In genomic region chr11:102991681-102992080, GRCm38 (mm10) we compare ENCODE assay signal across 8 mouse cellular contexts. TPM values are rescaled to one million over a fixed set of nuclear protein-coding genes. Genes with fewer than 3 reads are reported as not detected.
DNase-seq lines count a peak whose midpoint lies in the region; ATAC-seq and TF ChIP-seq lines count a peak whose summit lies in the region.
"Had no signal": no experiment of that assay in that cellular context is flagged by ENCODE, and none has a peak within 500 bp of the region (broad histone marks: within the 10 kb centered on the region; RNA-seq: fewer than 3 reads in every experiment).

No protein-coding gene starts in this region.

- no peak overlapping the region for H3K4me3 ChIP-seq in lung, postnatal 0 days (ENCODE audit: low read depth, low read length)
- H3K4me3 ChIP-seq in lung, adult 2 months (replicated peaks; ENCODE audit: extremely low read depth, low read depth, low read length): no peak overlapping the region
- H3K4me3 ChIP-seq in forebrain, embryonic 14.5 days (ENCODE audit: low read depth, low read length): no peak overlapping the region
- H3K4me3 ChIP-seq in limb, embryonic 15.5 days: peak overlapping the region; percentile 7; the same call in 1 of the 2 replicates
- peak overlapping the region; percentile 26 for H3K4me3 ChIP-seq in stomach, embryonic 16.5 days (replicated peaks; ENCODE audit: low read length)

- H3K4me2 ChIP-seq in lung, postnatal 0 days (replicated peaks; ENCODE audit: low read depth, low read length): peak overlapping the region; percentile 44
- peak overlapping the region; percentile 30 for H3K4me2 ChIP-seq in forebrain, embryonic 14.5 days (ENCODE audit: low read length)
- peak overlapping the region; percentile 39 for H3K4me2 ChIP-seq in limb, embryonic 15.5 days
- peak overlapping the region; percentile 50 for H3K4me2 ChIP-seq in stomach, embryonic 16.5 days (ENCODE audit: low read depth, low read length)

- DNase-seq in lung, postnatal 0 days (ENCODE audit: low spot score): peak; percentile 28
- no peak for DNase-seq in lung, adult 2 months
- DNase-seq in forebrain, embryonic 14.5 days (ENCODE audit: low spot score): peak; percentile 52
- no peak for DNase-seq in layer of hippocampus, postnatal 14 days (ENCODE audit: low spot score in 2 of 2)
- no peak for DNase-seq in layer of hippocampus, postnatal 36 days
- DNase-seq: left cerebral cortex, postnatal 4 days had no signal

- no peak overlapping the region for H3K27ac ChIP-seq in lung, postnatal 0 days (ENCODE audit: low read length)
- H3K27ac ChIP-seq in forebrain, embryonic 14.5 days (ENCODE audit: low read depth, low read length): no peak overlapping the region
- H3K27ac ChIP-seq in limb, embryonic 15.5 days: no peak overlapping the region
- H3K27ac ChIP-seq in stomach, embryonic 16.5 days (ENCODE audit: low read length): no peak overlapping the region

- H3K36me3 ChIP-seq in lung, postnatal 0 days (ENCODE audit: insufficient read depth, low read length): peaks cover 3% of the 10 kb centered on the region; the same call in 1 of the 2 replicates
- peaks cover 27% of the 10 kb centered on the region for H3K36me3 ChIP-seq in forebrain, embryonic 14.5 days (ENCODE audit: control insufficient read depth, insufficient read depth, low read length)
- H3K36me3 ChIP-seq in limb, embryonic 15.5 days: peaks cover 30% of the 10 kb centered on the region
- H3K36me3 ChIP-seq in stomach, embryonic 16.5 days (ENCODE audit: control insufficient read depth, insufficient read depth, low read length): no peaks in the 10 kb centered on the region

- no peak for TF ChIP-seq POLR2A in lung, adult 2 months (IDR thresholded peaks at IDR 0.05; ENCODE audit: borderline replicate concordance, extremely low read depth, low read depth, low read length)

- no peak overlapping the region for H3K9ac ChIP-seq in lung, postnatal 0 days (replicated peaks; ENCODE audit: low read depth)
- peak overlapping the region; percentile 46 for H3K9ac ChIP-seq in forebrain, embryonic 14.5 days (ENCODE audit: low read length)
- H3K9ac ChIP-seq in limb, embryonic 15.5 days: peak overlapping the region; percentile 8; the same call in 1 of the 2 replicates
- H3K9ac ChIP-seq in stomach, embryonic 16.5 days (ENCODE audit: low read length): peak overlapping the region; percentile 63

- no peak for TF ChIP-seq EP300 in lung, postnatal 0 days (IDR thresholded peaks at IDR 0.05)

- no peaks in the 10 kb centered on the region for H3K9me3 ChIP-seq in lung, postnatal 0 days (ENCODE audit: low read length)
- H3K9me3 ChIP-seq in forebrain, embryonic 14.5 days (replicated peaks; ENCODE audit: control insufficient read depth, low read length): no peaks in the 10 kb centered on the region
- H3K9me3 ChIP-seq in limb, embryonic 15.5 days: no peaks in the 10 kb centered on the region
- H3K9me3 ChIP-seq in stomach, embryonic 16.5 days (replicated peaks; ENCODE audit: control insufficient read depth, low read length): no peaks in the 10 kb centered on the region

- H3K4me1 ChIP-seq in lung, postnatal 0 days (ENCODE audit: insufficient read depth, low read depth, low read length): 0 out of 2 replicates have a peak, but pooled peaks cover 3% of the 10 kb centered on the region
- H3K4me1 ChIP-seq in lung, adult 2 months (ENCODE audit: control insufficient read depth, insufficient read depth, low read length): peaks cover 2% of the 10 kb centered on the region; the same call in 1 of the 2 replicates
- peaks cover 12% of the 10 kb centered on the region; the same call in 1 of the 2 replicates for H3K4me1 ChIP-seq in forebrain, embryonic 14.5 days (ENCODE audit: control insufficient read depth, insufficient read depth, low read length)
- H3K4me1 ChIP-seq in limb, embryonic 15.5 days: peaks cover 22% of the 10 kb centered on the region
- peaks cover 14% of the 10 kb centered on the region for H3K4me1 ChIP-seq in stomach, embryonic 16.5 days (ENCODE audit: control insufficient read depth, insufficient read depth, low read length)

- H3K27me3 ChIP-seq in lung, postnatal 0 days (replicated peaks; ENCODE audit: insufficient read depth, low read length): peaks cover 6% of the 10 kb centered on the region; the same call in 1 of the 2 replicates
- peaks cover 14% of the 10 kb centered on the region; the same call in 1 of the 2 replicates for H3K27me3 ChIP-seq in forebrain, embryonic 14.5 days (replicated peaks; ENCODE audit: control insufficient read depth, insufficient read depth, low read length)
- H3K27me3 ChIP-seq in limb, embryonic 15.5 days: peaks cover 42% of the 10 kb centered on the region
- peaks cover 9% of the 10 kb centered on the region; the same call in 1 of the 2 replicates for H3K27me3 ChIP-seq in stomach, embryonic 16.5 days (ENCODE audit: control insufficient read depth, insufficient read depth, low read length)

- TF ChIP-seq CTCF in lung, postnatal 0 days (IDR thresholded peaks at IDR 0.05): no peak
- no peak for TF ChIP-seq CTCF in lung, adult 2 months (IDR thresholded peaks at IDR 0.05; ENCODE audit: insufficient read depth, low read length)

- peak; percentile 39; the same call in 1 of the 2 replicates for ATAC-seq in lung, postnatal 0 days
- ATAC-seq in forebrain, embryonic 14.5 days: no peak
- no peak for ATAC-seq in limb, embryonic 15.5 days (ENCODE audit: insufficient number of reproducible peaks, low FRiP score, low TSS enrichment, low read depth)
- 0 out of 2 replicates have a peak, but pooled peaks have one; percentile 23 for ATAC-seq in stomach, embryonic 16.5 days (ENCODE audit: insufficient read depth, low FRiP score)

- WGBS in lung, postnatal 0 days: 5% methylated on average over 16 of the region's 16 CpGs
- 12% methylated on average over 16 of the region's 16 CpGs for WGBS in lung, adult 2 months
- WGBS in forebrain, embryonic 14.5 days: 4% methylated on average over 16 of the region's 16 CpGs
- WGBS in limb, embryonic 15.5 days: 3% methylated on average over 16 of the region's 16 CpGs
- 4% methylated on average over 16 of the region's 16 CpGs for WGBS in stomach, embryonic 16.5 days

RNA-seq across cellular contexts. Expression of gene Nmt1, which starts 36.3 kb away (rescaled TPM):
- 50.5 and 52.1 TPM in 2 replicates for polyA plus RNA-seq in lung, postnatal 0 days (2015; fragmentation: Nextera tagmentation; extraction: Ambion mirVana)
- 24.0 and 32.2 TPM in 2 replicates for polyA plus RNA-seq in lung, adult 2 months (2012; rRNA removed)
- polyA plus RNA-seq in forebrain, embryonic 14.5 days (2014; fragmentation: Nextera tagmentation; extraction: Ambion mirVana): 37.0 and 43.8 TPM in 2 replicates
- 47.6 and 54.0 TPM in 2 replicates for polyA plus RNA-seq in limb, embryonic 15.5 days (2015; fragmentation: Nextera tagmentation; extraction: Ambion mirVana)
- polyA plus RNA-seq in stomach, embryonic 16.5 days (2015; fragmentation: Nextera tagmentation; extraction: Ambion mirVana): 50.8 and 53.7 TPM in 2 replicates
- total RNA-seq in layer of hippocampus, postnatal 14 days (2021): 100 to 1,000 TPM; 112 to 113 TPM
- 100 to 1,000 TPM; 165 to 167 TPM for total RNA-seq in layer of hippocampus, postnatal 36 days (2021)

RNA-seq across cellular contexts. Expression of gene Dcakd, which starts 36.5 kb away (rescaled TPM):
- 43.5 and 51.1 TPM in 2 replicates for polyA plus RNA-seq in lung, postnatal 0 days (2015; fragmentation: Nextera tagmentation; extraction: Ambion mirVana)
- 54.4 and 58.2 TPM in 2 replicates for polyA plus RNA-seq in lung, adult 2 months (2012; rRNA removed)
- 207 and 220 TPM in 2 replicates for polyA plus RNA-seq in forebrain, embryonic 14.5 days (2014; fragmentation: Nextera tagmentation; extraction: Ambion mirVana)
- 129 and 136 TPM in 2 replicates for polyA plus RNA-seq in limb, embryonic 15.5 days (2015; fragmentation: Nextera tagmentation; extraction: Ambion mirVana)
- 85.2 and 109 TPM in 2 replicates for polyA plus RNA-seq in stomach, embryonic 16.5 days (2015; fragmentation: Nextera tagmentation; extraction: Ambion mirVana)
- 100 to 1,000 TPM; 113 to 128 TPM for total RNA-seq in layer of hippocampus, postnatal 14 days (2021)
- total RNA-seq in layer of hippocampus, postnatal 36 days (2021): 10 to 100 TPM; 88.9 to 96.1 TPM

RNA-seq across cellular contexts. Expression of gene C1ql1, which starts 45.2 kb away (rescaled TPM):
- polyA plus RNA-seq in lung, postnatal 0 days (2015; fragmentation: Nextera tagmentation; extraction: Ambion mirVana): 0.30 and 0.31 TPM in 2 replicates
- polyA plus RNA-seq in lung, adult 2 months (2012; rRNA removed): 0.22 TPM in 2 replicates
- polyA plus RNA-seq in forebrain, embryonic 14.5 days (2014; fragmentation: Nextera tagmentation; extraction: Ambion mirVana): 1.9 and 2.5 TPM in 2 replicates
- 0.81 and 1.2 TPM in 2 replicates for polyA plus RNA-seq in limb, embryonic 15.5 days (2015; fragmentation: Nextera tagmentation; extraction: Ambion mirVana)
- polyA plus RNA-seq in stomach, embryonic 16.5 days (2015; fragmentation: Nextera tagmentation; extraction: Ambion mirVana): 1.3 and 1.7 TPM in 2 replicates
- total RNA-seq in layer of hippocampus, postnatal 14 days (2021): 10 to 100 TPM; 36.0 to 37.8 TPM
- total RNA-seq in layer of hippocampus, postnatal 36 days (2021): 10 to 100 TPM; 16.2 to 18.2 TPM

Comparison
In these comparisons a context has a peak if more than half of its experiments do, and no peak if none do; other contexts are left out.
1. DNase-seq: peak in lung, postnatal 0 days (single experiment) and forebrain, embryonic 14.5 days (single experiment); none in lung, adult 2 months (single experiment), layer of hippocampus, postnatal 14 days (0 of 2) and layer of hippocampus, postnatal 36 days (0 of 2).
2. ATAC-seq: peak in lung, postnatal 0 days (single experiment) and stomach, embryonic 16.5 days (single experiment); none in forebrain, embryonic 14.5 days (single experiment) and limb, embryonic 15.5 days (single experiment).
3. H3K4me3 ChIP-seq: peak in limb, embryonic 15.5 days (single experiment) and stomach, embryonic 16.5 days (single experiment); none in lung, postnatal 0 days (single experiment), lung, adult 2 months (single experiment) and forebrain, embryonic 14.5 days (single experiment).
4. Peak in every context shown above with its lines, with median percentiles within 50 percentile points of each other: H3K4me2 ChIP-seq.